Mouse (Mus musculus) brown adipose tissue, adult 24 weeks (tissue): ENCODE measurements around the gene Wdr83. TPM values are rescaled to one million over a fixed set of nuclear protein-coding genes. Genes with fewer than 3 reads are reported as not detected.

Experiments used
- H3K27ac ChIP-seq: fragments of 200-500 bp; replicated peaks from 2 replicates; pipeline ENCODE4 v1.5.1; 2012; ENCODE audit warnings: low read depth, mild to moderate bottlenecking, low read length
- H3K4me1 ChIP-seq: fragments of 200-500 bp; 2 replicates; pipeline ENCODE4 v1.6.1; 2012; ENCODE audit warnings: low read length, mixed read lengths; ENCODE audit not compliant: control insufficient read depth, insufficient read depth, insufficient read length
- H3K4me3 ChIP-seq: fragments of 200-500 bp; 2 replicates; pipeline ENCODE4 v1.5.1; 2012; ENCODE audit warnings: low read depth, mild to moderate bottlenecking, low read length, moderate library complexity; ENCODE audit not compliant: insufficient read depth
- polyA plus RNA-seq: library from polyadenylated mRNA; stranded (reverse); fragments of >200 nt; gene quantifications from 2 replicates; pipeline ENCODE4 v1.2.4, GENCODE M21; 2012; ENCODE audit not compliant: missing spikeins, insufficient read depth, insufficient read length

Gene Wdr83
- polyA plus RNA-seq, 1 experiment, result 28.7 TPM

DNA sequence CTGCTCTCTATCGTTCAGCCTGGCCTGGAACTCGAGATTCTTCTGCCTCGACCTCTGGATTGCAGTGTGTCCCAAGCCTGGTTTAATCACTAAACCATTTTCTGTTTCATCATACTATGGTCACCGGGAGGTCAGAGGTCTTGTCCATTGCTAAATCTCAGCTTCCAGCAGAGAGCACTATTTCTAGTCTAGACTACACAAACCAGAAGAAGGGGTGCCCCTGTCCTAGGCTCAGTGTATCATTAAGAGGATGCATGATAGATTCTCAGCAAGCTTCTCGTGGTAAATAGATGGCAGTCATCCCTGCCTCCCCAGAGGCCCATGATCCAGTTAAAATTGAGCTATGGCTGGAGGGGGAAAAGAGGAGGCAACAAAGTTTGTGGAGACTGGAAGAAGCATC, 10.1 kb downstream of the Wdr83 start:
- H3K4me1 ChIP-seq, result peaks cover 2% of the 10 kb centered on the region; the same call in 1 of the 2 replicates
- H3K27ac ChIP-seq, result peak overlapping the region; percentile 56; the same call in 1 of the 2 replicates
- peak overlapping the region; percentile 95 for H3K4me3 ChIP-seq

DNA sequence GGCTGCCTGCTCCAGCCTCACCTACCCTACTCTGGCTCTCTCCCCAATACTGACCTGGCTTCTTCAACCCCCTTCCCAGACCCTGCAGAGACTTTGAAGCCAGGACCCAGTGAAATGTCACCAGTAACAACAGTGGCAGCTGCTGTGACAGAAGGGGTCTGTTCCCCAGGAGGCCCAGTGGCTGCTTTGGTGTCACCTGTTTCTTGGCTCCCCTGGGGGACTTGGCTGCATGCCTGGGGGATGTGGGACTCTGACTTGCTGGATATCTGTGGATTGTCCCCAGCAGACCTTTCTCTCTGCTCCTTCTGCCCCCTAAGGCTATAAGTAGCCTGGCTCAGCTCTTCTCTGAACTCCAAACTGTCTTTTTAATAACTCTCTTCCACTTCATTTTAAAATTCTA, 13.1 kb downstream of the Wdr83 start, which contains the start of gene Gm5741:
Gm5741 (minus strand) TSS at position 1 of the 400 bp plus-strand sequence.
- no peak within 1 kb of the TSS for H3K27ac ChIP-seq
- no peak within 1 kb of the TSS for H3K4me3 ChIP-seq
- H3K4me1 ChIP-seq, result peaks cover 2% of the 10 kb centered on the region; the same call in 1 of the 2 replicates

DNA sequence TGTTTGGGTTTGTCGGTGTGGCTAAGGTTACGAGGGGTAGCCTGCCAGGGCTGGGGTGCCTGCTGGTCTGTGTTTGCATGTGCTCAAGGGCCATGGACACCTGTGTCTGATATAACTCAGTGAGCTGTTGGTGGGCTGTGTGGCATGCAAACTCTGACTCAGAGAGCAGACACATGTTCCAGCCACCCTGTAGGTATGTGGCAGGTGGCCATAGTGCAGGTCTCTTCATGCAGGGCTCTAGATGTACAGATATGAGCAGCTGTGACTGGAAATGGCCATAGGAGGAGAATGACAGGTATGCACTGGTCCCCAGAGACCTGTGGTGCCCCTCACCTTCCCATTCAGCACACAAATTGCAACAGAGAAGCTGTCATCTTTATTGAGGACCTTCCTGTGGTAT, 14.0 kb downstream of the Wdr83 start:
- H3K4me1 ChIP-seq, result peaks cover 2% of the 10 kb centered on the region; the same call in 1 of the 2 replicates
- H3K27ac ChIP-seq, result no peak overlapping the region
- H3K4me3 ChIP-seq, result no peak overlapping the region

DNA sequence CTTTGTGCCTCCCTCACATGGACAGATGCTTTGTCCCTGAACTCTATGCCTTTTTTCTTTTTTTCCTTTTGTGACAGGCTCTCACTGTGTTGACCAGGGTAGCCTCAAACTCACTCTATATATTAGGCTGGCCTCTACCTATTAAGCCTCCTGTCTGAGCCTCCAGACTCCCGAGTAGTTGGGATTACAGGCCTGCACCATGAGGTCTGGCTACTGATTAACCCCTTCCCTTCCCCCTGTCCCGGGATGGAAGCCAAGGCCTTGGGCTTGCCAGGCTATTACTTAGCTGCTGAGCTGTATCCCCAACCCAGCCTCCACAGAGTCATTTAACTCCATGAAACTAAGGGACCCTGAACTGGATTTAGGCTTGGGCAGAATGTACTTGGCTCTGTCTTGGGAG, 15.9 kb downstream of the Wdr83 start:
- Histone ChIP-seq H3K4me1 (peaks cover 5% of the 10 kb centered on the region; the same call in 1 of the 2 replicates), H3K4me3 (no peak overlapping the region), H3K27ac (no peak overlapping the region)

DNA sequence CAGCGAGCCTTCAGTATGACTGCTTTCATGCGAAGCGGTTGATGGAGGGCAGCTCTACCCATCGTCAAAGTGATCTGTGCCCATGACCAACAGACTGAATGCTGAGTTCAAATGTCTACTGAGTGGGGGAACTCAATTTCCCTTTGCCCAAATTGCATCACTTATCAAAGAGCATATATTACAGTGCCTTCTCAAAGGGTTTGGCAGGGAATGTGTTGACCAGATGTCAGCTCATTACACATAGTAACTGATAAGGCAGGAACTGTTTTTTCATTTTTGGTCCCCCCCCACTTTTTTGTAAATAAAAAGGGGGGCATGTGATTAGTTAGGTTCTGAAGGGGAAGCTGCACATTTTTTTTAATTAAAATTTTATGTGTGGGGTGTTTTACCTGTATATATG, 18.5 kb downstream of the Wdr83 start:
- H3K27ac ChIP-seq, result no peak overlapping the region
- no peak overlapping the region for H3K4me3 ChIP-seq
- H3K4me1 ChIP-seq, result peaks cover 5% of the 10 kb centered on the region; the same call in 1 of the 2 replicates

DNA sequence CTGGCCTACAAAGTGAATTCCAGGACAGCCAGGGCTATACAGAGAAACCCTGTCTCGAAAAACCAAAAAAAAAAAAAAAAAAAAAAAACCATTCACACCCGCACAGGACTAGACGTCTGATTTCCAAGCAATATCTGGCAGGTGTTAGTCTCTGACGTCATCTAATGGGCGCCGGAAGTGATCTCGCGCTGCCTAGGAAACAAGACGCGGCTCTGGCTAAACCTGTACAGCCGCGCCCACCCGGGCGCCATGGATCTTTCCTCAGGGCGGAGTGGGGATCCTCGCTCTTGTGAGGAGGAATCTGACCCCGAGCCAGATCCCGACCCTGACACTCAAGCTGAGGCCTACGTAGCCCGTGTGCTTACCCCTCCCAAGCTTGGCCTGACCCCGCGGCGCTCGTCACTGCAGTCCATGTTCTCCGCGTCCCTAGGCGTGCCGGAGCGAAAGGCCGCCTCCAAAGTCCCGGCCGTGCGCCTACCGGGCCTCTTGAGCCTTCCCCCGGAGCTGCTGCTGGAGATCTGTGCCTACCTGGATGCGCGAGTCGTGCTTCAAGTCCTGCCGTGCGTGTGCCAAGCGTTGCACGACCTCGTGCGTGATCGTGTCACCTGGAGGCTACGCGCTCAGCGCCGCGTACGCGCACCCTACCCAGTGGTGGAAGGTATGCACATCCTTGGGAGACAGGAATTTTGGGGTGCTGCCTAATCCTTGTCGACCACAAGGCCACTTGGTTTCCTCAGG, 21.1 kb downstream of the Wdr83 start, which contains the start of gene Fbxw9:
Fbxw9 (plus strand) TSS at position 177 of the 738 bp plus-strand sequence.
- Histone ChIP-seq H3K27ac (no peak within 1 kb of the TSS), H3K4me1 (peaks cover 5% of the 10 kb centered on the region; the same call in 1 of the 2 replicates), H3K4me3 (peak within 1 kb of the TSS; percentile 95)

DNA sequence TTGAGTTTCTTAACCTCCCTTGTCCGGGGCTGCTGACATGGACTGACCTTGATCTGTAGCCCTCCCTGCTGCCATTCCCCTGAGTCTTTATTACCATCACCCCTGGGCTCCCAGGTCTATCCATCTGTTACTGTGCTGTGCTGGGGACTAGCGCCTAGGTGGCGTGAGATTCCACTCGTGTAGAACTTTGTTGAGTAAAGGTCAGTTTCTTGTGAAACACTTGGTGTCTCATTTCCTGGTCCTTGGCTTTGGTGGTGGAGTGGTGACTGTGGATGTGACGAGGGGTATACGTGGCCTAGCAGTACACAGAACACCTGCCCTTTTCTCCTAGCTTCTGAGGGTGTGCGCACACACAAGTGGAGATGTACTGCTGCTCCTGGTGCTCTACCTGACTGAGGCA, 23.7 kb downstream of the Wdr83 start:
- H3K27ac ChIP-seq, result no peak overlapping the region

DNA sequence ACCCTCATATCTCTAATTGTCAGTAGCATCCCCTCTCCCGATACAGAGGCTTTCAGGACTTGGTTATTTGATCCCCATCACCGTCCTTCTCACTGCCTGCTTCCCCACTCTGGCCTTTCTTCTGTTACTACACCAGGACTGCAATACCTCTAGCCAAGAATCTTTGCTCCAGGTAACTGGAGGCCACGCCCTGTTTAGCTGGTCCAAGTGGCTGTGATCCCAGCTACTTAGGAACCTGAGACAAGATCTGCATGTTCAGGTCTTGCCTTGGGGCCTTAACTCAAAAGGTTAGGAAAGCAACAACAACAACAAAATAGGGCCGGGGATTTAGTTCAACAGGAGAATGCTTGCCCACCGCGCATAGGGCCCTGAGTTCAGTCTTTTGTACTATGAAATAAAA, 37.5 kb downstream of the Wdr83 start:
- H3K4me1 ChIP-seq, result no peaks in the 10 kb centered on the region
- H3K27ac ChIP-seq, result no peak overlapping the region
- no peak overlapping the region for H3K4me3 ChIP-seq

More for the DNA sequence above, 23.7 kb downstream of the Wdr83 start:
- H3K4me1 ChIP-seq, result peaks cover 5% of the 10 kb centered on the region; the same call in 1 of the 2 replicates
- H3K4me3 ChIP-seq, result no peak overlapping the region

DNA sequence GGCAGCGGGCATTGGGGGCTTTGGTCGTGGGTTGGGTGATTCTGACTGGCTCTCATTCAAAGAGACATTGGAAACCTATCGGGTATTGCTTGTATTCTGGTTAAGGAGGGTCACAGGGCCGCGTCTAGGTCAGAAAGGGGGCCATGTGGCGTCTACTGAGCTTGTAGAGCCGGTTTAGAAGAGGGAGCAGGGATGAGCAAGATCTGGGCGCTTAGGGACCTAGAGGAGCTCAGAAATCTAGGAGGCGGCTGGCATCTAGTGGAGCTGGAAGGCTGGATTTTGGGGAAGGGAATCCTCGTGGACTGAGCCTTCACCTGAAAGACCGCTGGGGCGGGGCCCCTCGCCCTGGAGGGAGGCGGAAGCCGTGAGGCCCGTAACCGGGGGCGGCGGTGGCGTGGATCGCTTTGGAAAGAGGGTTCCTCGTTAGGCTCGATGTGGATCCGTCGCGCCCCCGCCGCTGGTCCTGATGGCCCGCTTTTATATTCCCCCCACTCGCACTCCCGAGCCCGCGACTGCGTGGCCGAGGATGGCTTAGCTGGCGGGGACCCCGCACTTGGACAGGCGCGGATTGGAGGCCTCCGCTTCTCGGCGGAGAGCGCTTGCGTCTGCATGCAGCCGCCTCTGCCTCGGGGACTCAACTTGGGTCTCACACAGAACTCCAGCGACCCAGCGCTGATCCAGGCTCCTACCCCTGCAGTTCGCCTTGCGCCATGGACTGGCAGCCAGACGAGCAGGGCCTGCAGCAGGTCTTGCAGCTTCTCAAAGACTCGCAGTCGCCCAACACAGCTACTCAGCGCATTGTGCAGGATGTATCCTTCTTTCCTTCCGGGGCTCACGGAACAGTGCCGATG, 43.2 kb downstream of the Wdr83 start:
- Histone ChIP-seq H3K4me3 (peak overlapping the region; percentile 82), H3K27ac (peak overlapping the region; percentile 8; the same call in 1 of the 2 replicates), H3K4me1 (peaks cover 6% of the 10 kb centered on the region; the same call in 1 of the 2 replicates)

DNA sequence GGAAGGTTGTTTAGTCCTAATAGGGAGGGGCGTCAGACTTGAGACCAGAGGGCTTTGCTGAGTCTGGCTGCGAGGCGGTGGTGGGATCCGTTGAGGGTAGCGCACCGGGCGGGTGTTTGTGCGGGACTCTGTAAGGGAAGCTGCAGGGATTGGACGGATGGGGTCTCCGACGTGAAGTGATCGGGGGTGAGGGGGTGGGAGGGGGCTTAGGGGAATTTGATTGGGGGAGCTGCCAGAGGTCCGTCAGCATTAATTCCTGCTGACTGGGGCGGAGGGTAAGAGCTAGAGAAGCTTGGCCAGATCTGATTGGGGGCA, 43.8 kb downstream of the Wdr83 start:
- peak overlapping the region; percentile 82 for H3K4me3 ChIP-seq
- peaks cover 6% of the 10 kb centered on the region; the same call in 1 of the 2 replicates for H3K4me1 ChIP-seq
- peak overlapping the region; percentile 24; the same call in 1 of the 2 replicates for H3K27ac ChIP-seq

DNA sequence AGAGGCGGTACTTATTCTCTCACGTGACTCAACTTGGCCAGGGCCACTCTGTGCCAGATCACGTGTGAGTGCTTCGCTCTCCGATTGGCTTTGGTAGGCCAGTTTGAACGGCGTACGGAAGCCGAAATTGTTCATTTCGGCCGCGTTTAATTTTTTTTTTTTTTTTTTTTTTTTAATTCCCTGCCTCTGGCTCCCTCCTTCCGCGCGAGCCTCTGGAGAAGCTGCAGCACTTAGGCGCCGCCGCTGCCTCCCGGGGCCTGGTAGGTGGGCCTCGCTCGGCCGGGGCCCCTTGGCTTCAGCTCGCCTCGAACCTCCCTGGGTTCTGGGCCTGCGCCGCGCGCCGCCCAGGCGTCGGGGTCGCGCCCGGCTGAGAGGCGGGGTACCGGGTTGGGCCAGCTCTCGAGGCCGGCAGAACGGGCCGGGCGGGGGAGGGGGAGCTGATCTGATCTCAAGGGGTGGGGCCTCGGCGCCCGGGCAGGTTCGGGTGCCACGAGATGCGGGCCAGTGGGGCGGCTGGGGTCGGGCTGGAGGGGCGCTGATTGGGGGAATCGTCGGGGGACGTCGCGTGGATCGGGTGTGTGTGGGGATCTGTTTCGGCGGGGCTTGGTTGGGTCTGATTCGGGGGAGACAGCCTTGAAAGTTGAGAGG, 44.3 kb downstream of the Wdr83 start, which contains the start of gene Tnpo2:
Tnpo2 (plus strand) TSS at position 198 of the 648 bp plus-strand sequence.
- H3K4me1 ChIP-seq, result peaks cover 6% of the 10 kb centered on the region; the same call in 1 of the 2 replicates
- H3K27ac ChIP-seq, result peak within 1 kb of the TSS; percentile 73
- H3K4me3 ChIP-seq, result peak within 1 kb of the TSS; percentile 84

DNA sequence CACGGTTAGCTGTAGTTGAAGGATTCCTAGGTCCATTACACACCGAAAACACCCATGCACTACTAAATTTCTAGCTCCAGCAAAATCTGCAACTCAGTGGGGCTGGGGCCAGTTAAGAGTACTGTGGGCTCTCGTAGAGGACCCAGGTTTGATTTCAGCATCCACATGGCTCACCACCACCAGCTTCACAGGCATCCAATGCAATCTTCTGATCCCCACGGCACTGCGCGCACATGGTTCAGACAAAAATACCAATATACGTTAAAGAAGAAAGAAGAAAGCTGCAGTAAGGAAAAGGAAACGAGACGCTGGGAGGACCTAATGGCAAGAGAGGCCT, 44.8 kb downstream of the Wdr83 start:
- Histone ChIP-seq H3K4me1 (peaks cover 6% of the 10 kb centered on the region; the same call in 1 of the 2 replicates), H3K27ac (peak overlapping the region; percentile 64), H3K4me3 (peak overlapping the region; percentile 84)

DNA sequence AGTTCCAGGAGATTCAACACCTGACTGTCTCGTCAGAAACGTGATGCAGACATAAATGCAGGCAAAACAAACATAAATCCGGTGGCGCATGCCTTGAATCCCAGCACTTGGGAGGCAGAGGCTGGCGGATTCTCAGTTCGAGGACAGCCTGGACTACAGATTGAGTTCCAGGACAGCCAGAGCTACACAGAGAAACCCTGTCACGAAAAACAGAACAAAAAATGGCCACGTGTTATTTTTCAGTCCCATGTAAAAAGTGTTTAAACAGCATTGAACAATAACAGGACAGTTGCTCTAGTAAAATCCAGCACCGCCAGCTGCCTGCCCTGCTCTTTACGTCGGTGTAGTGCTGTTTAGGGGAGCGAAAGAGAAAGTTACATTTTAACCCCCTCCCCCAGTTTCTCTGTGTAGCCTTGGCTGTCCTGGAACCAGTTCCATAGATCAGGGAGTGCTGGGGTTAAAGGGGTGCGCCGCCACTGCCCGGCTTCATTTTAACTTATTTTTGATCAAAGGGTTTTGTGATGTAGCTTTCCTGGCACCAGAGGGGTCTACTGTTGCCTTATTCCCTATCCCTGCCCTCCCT, 45.3 kb downstream of the Wdr83 start:
- peaks cover 6% of the 10 kb centered on the region; the same call in 1 of the 2 replicates for H3K4me1 ChIP-seq
- peak overlapping the region; percentile 84 for H3K4me3 ChIP-seq
- H3K27ac ChIP-seq, result peak overlapping the region; percentile 64

DNA sequence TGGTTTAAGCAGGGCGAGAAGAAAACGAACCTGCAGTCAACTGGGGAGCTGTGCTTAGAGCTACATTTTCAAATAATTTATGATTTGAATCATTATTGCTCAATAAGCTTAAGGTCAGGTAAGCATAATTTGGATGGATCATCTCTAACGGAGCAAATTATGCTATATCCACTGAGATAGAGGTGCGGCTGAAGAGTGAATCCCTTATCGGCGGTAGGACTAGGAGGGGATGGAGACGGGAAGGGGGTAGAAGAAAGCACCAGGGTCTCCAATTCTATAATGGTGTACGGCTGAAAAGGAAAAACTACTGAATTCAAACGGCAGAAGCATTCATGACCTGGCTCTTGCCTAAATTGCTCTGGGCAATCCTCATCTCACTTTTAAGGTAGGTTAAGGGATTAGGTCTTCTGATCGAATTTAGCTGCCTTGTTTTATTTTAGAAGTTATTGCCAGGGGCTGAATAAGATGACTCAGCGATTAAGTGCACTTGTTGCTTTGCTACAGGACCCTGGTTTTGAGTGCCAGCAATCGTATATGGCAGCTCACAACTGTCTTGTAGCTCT, 45.9 kb downstream of the Wdr83 start:
- H3K4me3 ChIP-seq, result peak overlapping the region; percentile 84
- H3K27ac ChIP-seq, result peak overlapping the region; percentile 64
- peaks cover 6% of the 10 kb centered on the region; the same call in 1 of the 2 replicates for H3K4me1 ChIP-seq
